Mouse (Mus musculus) testis, adult 2 months (tissue): ENCODE measurements around the gene Nphp1. TPM values are rescaled to one million over a fixed set of nuclear protein-coding genes. Genes with fewer than 3 reads are reported as not detected.

Source experiments
- H3K27ac ChIP-seq: fragments of 200-500 bp; 2 replicates; pipeline ENCODE4 v1.5.1; 2012; ENCODE audit warnings: low read depth, low read length; ENCODE audit not compliant: control insufficient read depth, insufficient read depth
- H3K27me3 ChIP-seq: fragments of 200-500 bp; 2 replicates; pipeline ENCODE4 v1.6.1; 2012; ENCODE audit warnings: mild to moderate bottlenecking, low read length, moderate library complexity; ENCODE audit not compliant: control insufficient read depth, insufficient read depth
- H3K36me3 ChIP-seq: fragments of 200-500 bp; 2 replicates; pipeline ENCODE4 v1.6.1; 2012; ENCODE audit warnings: mild to moderate bottlenecking, low read length; ENCODE audit not compliant: control insufficient read depth, insufficient read depth
- H3K4me1 ChIP-seq: fragments of 200-500 bp; 2 replicates; pipeline ENCODE4 v1.6.1; 2012; ENCODE audit warnings: low read length; ENCODE audit not compliant: control insufficient read depth, insufficient read depth
- H3K4me3 ChIP-seq: fragments of 200-500 bp; 2 replicates; pipeline ENCODE4 v1.5.1; 2012; ENCODE audit warnings: low read depth, mild to moderate bottlenecking, low read length, moderate library complexity, mixed read lengths; ENCODE audit not compliant: control insufficient read depth
- CTCF ChIP-seq: fragments of 200-500 bp; IDR thresholded peaks from 2 replicates; pipeline ENCODE4 v1.5.1; 2012; ENCODE audit warnings: low read depth, mild to moderate bottlenecking, inconsistent platforms, low read length, moderate library complexity; ENCODE audit not compliant: control insufficient read depth, insufficient read depth, insufficient replicate concordance
- POLR2A ChIP-seq: fragments of 200-500 bp; IDR thresholded peaks from 2 replicates; pipeline ENCODE4 v1.6.1; 2012; ENCODE audit warnings: low read depth, mild to moderate bottlenecking, inconsistent platforms, low read length, moderate library complexity; ENCODE audit not compliant: control insufficient read depth
- polyA plus RNA-seq: library from polyadenylated mRNA; depleted of rRNA; stranded (reverse); fragments of >200 nt; gene quantifications from 2 replicates; pipeline ENCODE4 v1.2.3, GENCODE M21; 2012; rRNA removed

Gene Nphp1
- polyA plus RNA-seq, 1 experiment: 575 TPM

DNA sequence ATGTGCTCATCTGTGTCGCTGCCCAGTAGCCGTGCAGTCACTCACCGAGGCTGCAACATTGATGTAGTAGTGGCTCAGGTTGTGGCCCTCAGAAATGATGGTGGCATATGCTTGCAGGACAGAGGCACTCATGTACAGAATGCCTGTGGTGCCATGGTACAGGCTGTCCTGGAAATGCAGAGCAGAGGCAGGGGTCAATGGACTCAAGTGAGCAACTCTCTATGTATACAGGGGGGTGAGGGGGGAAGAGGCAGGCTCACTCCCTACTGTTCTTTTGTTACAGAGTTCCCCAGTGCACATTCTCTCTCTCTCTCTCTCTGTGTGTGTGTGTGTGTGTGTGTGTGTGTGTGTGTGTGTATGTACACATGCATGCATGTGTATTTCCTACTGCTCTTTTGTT lies 79.9 kb downstream of the Nphp1 start:
- Histone ChIP-seq H3K27ac (no peak overlapping the region), H3K4me3 (no peak overlapping the region), H3K36me3 (no peaks in the 10 kb centered on the region), H3K27me3 (no peaks in the 10 kb centered on the region), H3K4me1 (no peaks in the 10 kb centered on the region)
- TF ChIP-seq POLR2A (no peak), CTCF (no peak)

DNA sequence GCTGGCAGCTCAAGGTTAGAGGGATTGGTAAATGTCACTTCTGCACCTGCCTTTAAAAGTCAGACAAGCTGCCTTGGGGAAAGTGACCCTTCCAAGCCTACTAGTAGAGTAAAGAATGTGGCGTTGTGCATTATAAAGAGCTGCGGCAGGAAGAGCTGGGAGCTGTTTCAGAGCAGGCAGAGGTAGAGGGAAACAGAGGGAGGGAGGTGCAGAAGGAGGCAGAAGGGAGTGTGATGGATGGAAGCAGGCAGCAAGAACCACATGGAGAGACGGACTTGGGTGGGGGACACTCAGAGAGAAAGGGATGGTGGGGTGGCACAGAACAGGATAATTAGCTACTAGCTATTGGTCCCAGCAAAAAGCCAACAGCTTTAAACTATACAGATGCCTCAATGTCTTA lies 80.6 kb downstream of the Nphp1 start:
- H3K27ac ChIP-seq: no peak overlapping the region
- H3K4me3 ChIP-seq: no peak overlapping the region
- H3K27me3 ChIP-seq: no peaks in the 10 kb centered on the region
- H3K36me3 ChIP-seq: no peaks in the 10 kb centered on the region
- TF ChIP-seq CTCF (no peak), POLR2A (no peak)
- H3K4me1 ChIP-seq: no peaks in the 10 kb centered on the region

DNA sequence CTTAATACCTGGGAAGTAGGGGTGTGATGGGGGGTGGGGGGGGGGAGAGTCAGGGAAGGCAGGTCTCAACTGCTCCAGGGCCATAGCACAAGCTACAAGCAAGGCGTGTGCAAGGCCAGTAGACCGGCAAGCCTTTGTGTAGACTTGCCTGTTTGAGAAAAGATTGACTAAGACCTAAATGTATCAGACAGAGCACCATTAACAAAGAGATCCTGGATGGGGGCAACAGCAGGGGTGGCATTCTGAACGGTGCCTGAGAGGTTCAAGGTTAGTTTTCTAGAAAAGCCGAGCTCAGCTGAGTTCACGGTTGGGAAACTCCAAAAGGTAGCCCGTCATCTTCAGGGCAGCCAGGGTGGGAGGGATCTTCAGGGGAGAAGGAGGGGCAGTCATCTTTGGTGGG lies 83.4 kb downstream of the Nphp1 start:
- Histone ChIP-seq H3K27ac (no peak overlapping the region), H3K27me3 (no peaks in the 10 kb centered on the region), H3K36me3 (no peaks in the 10 kb centered on the region)

More for the DNA sequence above, 83.4 kb downstream of the Nphp1 start:
- Histone ChIP-seq H3K4me1 (no peaks in the 10 kb centered on the region), H3K4me3 (no peak overlapping the region)
- TF ChIP-seq POLR2A (no peak), CTCF (no peak)

Other genes starting within 250 kb of the Nphp1 start
- 0.09 and 20.7 TPM in 2 replicates for gene Prom2, start 247.4 kb downstream of the Nphp1 start, polyA plus RNA-seq
- gene Zfp661, start 201.8 kb downstream of the Nphp1 start, polyA plus RNA-seq: 5.6 and 6.0 TPM in 2 replicates
- 32.6 and 33.8 TPM in 2 replicates for gene Mrps5, start 201.7 kb downstream of the Nphp1 start, polyA plus RNA-seq
- 1.2 and 1.3 TPM in 2 replicates for gene Mal, start 132.2 kb downstream of the Nphp1 start, polyA plus RNA-seq
- gene Mall, start 59.0 kb downstream of the Nphp1 start, polyA plus RNA-seq: 3.5 and 4.4 TPM in 2 replicates
- gene Mtln, start 3.6 kb upstream of the Nphp1 start, polyA plus RNA-seq: 7.7 and 8.7 TPM in 2 replicates
- gene Bub1, start 43.0 kb upstream of the Nphp1 start, polyA plus RNA-seq: 12.5 and 13.9 TPM in 2 replicates
- 0.07 and 0.14 TPM in 2 replicates for gene Acoxl, start 50.0 kb upstream of the Nphp1 start, polyA plus RNA-seq